In the genomic region with DNA sequence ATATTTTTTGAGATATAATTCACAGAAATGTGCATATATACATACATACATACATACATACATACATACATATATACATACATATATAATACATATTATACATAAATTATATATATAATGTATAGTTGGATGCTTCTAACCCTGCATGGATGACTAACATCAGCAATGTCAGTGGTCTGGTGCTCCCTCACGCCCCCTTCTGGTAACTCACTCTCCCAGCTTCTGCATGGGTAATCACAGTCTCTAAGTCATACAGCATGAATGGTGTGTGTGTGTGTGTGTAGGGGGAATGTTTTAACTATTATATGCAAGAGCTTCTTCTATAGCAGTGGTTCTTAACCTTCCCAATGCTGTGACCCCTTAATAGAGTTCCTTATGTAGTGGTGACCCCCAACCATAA, we compare ENCODE assay signal across 10 mouse cellular contexts.
DNase-seq lines count a peak whose midpoint lies in the region; ATAC-seq and TF ChIP-seq lines count a peak whose summit lies in the region.
"Had no signal": no experiment of that assay in that cellular context is flagged by ENCODE, and none has a peak within 500 bp of the region (broad histone marks: within the 10 kb centered on the region; RNA-seq: fewer than 3 reads in every experiment).

No protein-coding gene starts in this region.

- no peak overlapping the region for H3K4me3 ChIP-seq in CH12.LX (replicated peaks in 1 of 3; ENCODE audit: low read depth in 2 of 3, low read length in 2 of 3, poor library complexity in 1 of 3)
- H3K4me3 ChIP-seq in limb, embryonic 10.5 days: no peak overlapping the region
- H3K4me3 ChIP-seq: hindbrain, embryonic 12.5 days; liver, embryonic 15.5 days had no signal

- TF ChIP-seq POLR2A in CH12.LX (IDR thresholded peaks at IDR 0.05; ENCODE audit: low read depth, low read length): no peak

- no peak overlapping the region for H3K27ac ChIP-seq in CH12.LX (ENCODE audit: insufficient read depth, low read depth)
- H3K27ac ChIP-seq in limb, embryonic 10.5 days: no peak overlapping the region
- H3K27ac ChIP-seq: hindbrain, embryonic 12.5 days; liver, embryonic 15.5 days had no signal

- no peak overlapping the region for H3K9ac ChIP-seq in CH12.LX (ENCODE audit: insufficient read depth, low read depth)
- H3K9ac ChIP-seq: hindbrain, embryonic 12.5 days; liver, embryonic 15.5 days had no signal

- TF ChIP-seq EP300 in CH12.LX (IDR thresholded peaks at IDR 0.05; ENCODE audit: low read length): no peak

- H3K9me3 ChIP-seq in CH12.LX (replicated peaks; ENCODE audit: low read length): no peaks in the 10 kb centered on the region
- H3K9me3 ChIP-seq in limb, embryonic 10.5 days (replicated peaks): no peaks in the 10 kb centered on the region
- H3K9me3 ChIP-seq: hindbrain, embryonic 12.5 days; liver, embryonic 15.5 days had no signal

- in situ Hi-C loops in CH12.LX (cut with MboI; ENCODE audit: low pct_ligation_motif_present, low pct_unique_long_range_greater_than_20kb, low sequenced_read_pairs): no loop called here

- dilution Hi-C loops in CH12.LX (cut with MboI; ENCODE audit: extremely low pct_ligation_motif_present, extremely low pct_unique_long_range_greater_than_20kb, low sequenced_read_pairs): no loop called here

- no peaks in the 10 kb centered on the region for H3K4me1 ChIP-seq in CH12.LX (ENCODE audit: control insufficient read depth in 1 of 2, insufficient read depth in 2 of 2)
- peaks cover 7% of the 10 kb centered on the region; the same call in 1 of the 2 replicates for H3K4me1 ChIP-seq in limb, embryonic 10.5 days

- intact Hi-C loops in heart, postnatal 36 days (cut with DNase I): loop anchor here (5.0 kb wide), 1 partner anchor 45 kb away; no protein-coding TSS in a partner anchor

- no peak for ATAC-seq in frontal cortex, adult (ENCODE audit: low TSS enrichment)

- peak; percentile 41 for TF ChIP-seq RAD21 in CH12.LX (IDR thresholded peaks at IDR 0.05; ENCODE audit: low read depth, low read length)

- H3K79me2 ChIP-seq in CH12.LX (replicated peaks; ENCODE audit: control insufficient read depth, extremely low read depth, insufficient read depth, poor library complexity, severe bottlenecking): no peaks in the 10 kb centered on the region; the same call in 1 of the 2 replicates

- peaks cover 31 to 50% of the 10 kb centered on the region in 2 experiments for H3K36me3 ChIP-seq in CH12.LX (replicated peaks in 1 of 2; ENCODE audit: control insufficient read depth in 1 of 2, insufficient read depth in 1 of 2, low read length in 1 of 2)
- H3K36me3 ChIP-seq in limb, embryonic 10.5 days: no peaks in the 10 kb centered on the region
- H3K36me3 ChIP-seq: hindbrain, embryonic 12.5 days; liver, embryonic 15.5 days had no signal

- no peaks in the 10 kb centered on the region for H3K27me3 ChIP-seq in CH12.LX (replicated peaks)
- H3K27me3 ChIP-seq in limb, embryonic 10.5 days (ENCODE audit: low read depth, poor library complexity, severe bottlenecking): no peaks in the 10 kb centered on the region
- H3K27me3 ChIP-seq: hindbrain, embryonic 12.5 days; liver, embryonic 15.5 days had no signal

- peak; percentile 62 for DNase-seq in heart, postnatal 4 days
- DNase-seq in heart, postnatal 36 days: no peak
- peak; percentile 35 for DNase-seq in 3T3-L1 (ENCODE audit: low read depth, low spot score)
- peak; percentile 34 for DNase-seq in CH12.LX (ENCODE audit: extremely low read depth)
- DNase-seq in lung, postnatal 10 days: peak; percentile 44
- no peak for DNase-seq in limb, embryonic 10.5 days (ENCODE audit: low spot score)
- DNase-seq in urinary bladder, adult 18-20 months (ENCODE audit: low spot score in 2 of 2): no peak

- peak; percentile 11 to 59; a peak in 2 of 4 replicates for TF ChIP-seq CTCF in CH12.LX (conservative IDR thresholded peaks at IDR 0.05 in 1 of 2, IDR thresholded peaks at IDR 0.05 in 1 of 2; ENCODE audit: low read depth in 2 of 2, low read length in 2 of 2)

- no peak overlapping the region for H3K4me2 ChIP-seq in CH12.LX (ENCODE audit: insufficient read depth, low read depth, poor library complexity, severe bottlenecking)
- H3K4me2 ChIP-seq: hindbrain, embryonic 12.5 days; liver, embryonic 15.5 days had no signal

- 27% methylated on average over 1 of the region's 1 CpGs for WGBS in limb, embryonic 10.5 days

TF ChIP-seq in CH12.LX, 34 proteins besides CTCF, POLR2A, EP300 and RAD21:
- TF ChIP-seq SMC3 (IDR thresholded peaks at IDR 0.05; ENCODE audit: low read depth, low read length): peak; percentile 59
- no peak for TF ChIP-seq RCOR1 (conservative IDR thresholded peaks at IDR 0.05; ENCODE audit: low read depth, low read length)
TF ChIP-seq in CH12.LX: peak in this region for 1.

Comparison
In these comparisons a context has a peak if more than half of its experiments do, and no peak if none do; other contexts are left out.
1. DNase-seq: peak in heart, postnatal 4 days (single experiment), 3T3-L1 (single experiment), CH12.LX (single experiment) and lung, postnatal 10 days (single experiment); none in heart, postnatal 36 days (0 of 2), limb, embryonic 10.5 days (single experiment) and urinary bladder, adult 18-20 months (0 of 2).